Mouse (Mus musculus) thymus, adult 2 months (tissue): ENCODE results near the gene Chd4. TPM values are rescaled to one million over a fixed set of nuclear protein-coding genes. Genes with fewer than 3 reads are reported as not detected.

Source experiments
- DNase-seq: peaks from one replicate; pipeline ENCODE4 v3.0.0; 2021
- H3K27ac ChIP-seq: fragments of 200-500 bp; 2 replicates; pipeline ENCODE4 v1.5.1; 2012; ENCODE audit warnings: low read length, control low read depth; ENCODE audit not compliant: control insufficient read depth, insufficient read depth
- H3K27me3 ChIP-seq: fragments of 200-500 bp; 2 replicates; pipeline ENCODE4 v1.6.1; 2012; ENCODE audit warnings: mild to moderate bottlenecking, low read length, moderate library complexity, mixed read lengths; ENCODE audit not compliant: control insufficient read depth, insufficient read depth
- H3K36me3 ChIP-seq: fragments of 200-500 bp; 2 replicates; pipeline ENCODE4 v1.6.1; 2012; ENCODE audit warnings: mild to moderate bottlenecking, low read length, moderate library complexity; ENCODE audit not compliant: control insufficient read depth, insufficient read depth
- H3K4me1 ChIP-seq: fragments of 200-500 bp; replicated peaks from 2 replicates; pipeline ENCODE4 v1.6.1; 2012; ENCODE audit warnings: low read length; ENCODE audit not compliant: control insufficient read depth, insufficient read depth
- H3K4me3 ChIP-seq: fragments of 200-500 bp; 2 replicates; pipeline ENCODE4 v1.5.1; 2012; ENCODE audit warnings: mild to moderate bottlenecking, low read length, control low read depth, moderate library complexity; ENCODE audit not compliant: control insufficient read depth, insufficient read depth
- CTCF ChIP-seq: fragments of 200-500 bp; IDR thresholded peaks from 2 replicates; pipeline ENCODE4 v1.5.1; 2012; ENCODE audit warnings: mild to moderate bottlenecking, control low read depth, low read length, moderate library complexity, borderline replicate concordance; ENCODE audit not compliant: control insufficient read depth, poor library complexity, insufficient read depth; ENCODE audit errors: extremely low read depth
- POLR2A ChIP-seq: fragments of 200-500 bp; IDR thresholded peaks from 2 replicates; pipeline ENCODE4 v1.6.1; 2012; ENCODE audit warnings: mild to moderate bottlenecking, low read length, control low read depth, moderate library complexity; ENCODE audit not compliant: control insufficient read depth, poor library complexity, insufficient read depth; ENCODE audit errors: extremely low read depth
- WGBS: fragments of 180-500 bp; shearing (Covaris S2); methylation state at CpG from one replicate; pipeline ENCODE4 v1.1.7; 2018; 5-methylcytosine and 5-hydroxymethylcytosine counted together
- polyA plus RNA-seq: library from polyadenylated mRNA; depleted of rRNA; stranded (reverse); fragments of >200 nt; gene quantifications from 2 replicates; pipeline ENCODE4 v1.2.3, GENCODE M21; 2012

The Chd4 gene
- polyA plus RNA-seq, 1 experiment = 127 TPM

DNA sequence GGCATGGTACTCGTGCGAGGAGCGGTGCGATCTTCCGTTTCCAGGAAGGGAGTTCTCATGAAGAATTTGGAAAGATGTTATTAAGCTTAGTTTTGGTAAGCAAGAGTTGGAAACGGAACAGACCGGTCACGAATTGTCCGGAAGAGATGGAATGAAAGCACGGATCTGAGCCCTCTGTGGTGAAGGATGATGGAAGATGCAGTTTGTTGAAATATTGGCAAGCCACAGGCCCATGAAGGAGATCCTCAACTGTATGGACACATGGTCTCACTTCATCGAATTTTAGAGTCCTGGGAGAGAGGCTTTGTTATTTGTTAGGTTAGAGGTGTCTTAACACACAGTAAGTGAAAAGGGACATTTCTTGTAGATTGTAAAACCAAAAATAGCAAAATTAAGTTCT is 36.7 kb downstream of the Chd4 start:
- Histone ChIP-seq H3K4me1 (peaks cover 13% of the 10 kb centered on the region), H3K27me3 (no peaks in the 10 kb centered on the region), H3K36me3 (peaks cover 25% of the 10 kb centered on the region), H3K4me3 (peak overlapping the region; percentile 77), H3K27ac (no peak overlapping the region)
- 4% methylated on average over 11 of the region's 11 CpGs for WGBS
- TF ChIP-seq CTCF (no peak), POLR2A (no peak)
- DNase-seq = no peak

- Histone ChIP-seq H3K36me3 (peaks cover 32% of the 10 kb centered on the region), H3K4me3 (no peak overlapping the region), H3K4me1 (peaks cover 4% of the 10 kb centered on the region), H3K27ac (no peak overlapping the region), H3K27me3 (no peaks in the 10 kb centered on the region)
- DNase-seq = peak; percentile 62
- 93% methylated on average over 19 of the region's 19 CpGs for WGBS
- peak; percentile 15; the same call in 1 of the 2 replicates for TF ChIP-seq CTCF
- no peak for TF ChIP-seq POLR2A
Measured at GRCm38 (mm10) chr6:125137002-125137671, 41.4 kb downstream of the Chd4 start.

GRCm38 (mm10) chr6:125139747-125140146 is 44.0 kb downstream of the Chd4 start:
- Histone ChIP-seq H3K36me3 (peaks cover 30% of the 10 kb centered on the region), H3K4me3 (no peak overlapping the region), H3K27me3 (no peaks in the 10 kb centered on the region), H3K27ac (no peak overlapping the region), H3K4me1 (0 out of 2 replicates have a peak, but pooled peaks cover under 1% of the 10 kb centered on the region)
- TF ChIP-seq POLR2A = no peak
- TF ChIP-seq CTCF = no peak
- over 99% methylated on average over 7 of the region's 7 CpGs for WGBS
- no peak for DNase-seq

DNA sequence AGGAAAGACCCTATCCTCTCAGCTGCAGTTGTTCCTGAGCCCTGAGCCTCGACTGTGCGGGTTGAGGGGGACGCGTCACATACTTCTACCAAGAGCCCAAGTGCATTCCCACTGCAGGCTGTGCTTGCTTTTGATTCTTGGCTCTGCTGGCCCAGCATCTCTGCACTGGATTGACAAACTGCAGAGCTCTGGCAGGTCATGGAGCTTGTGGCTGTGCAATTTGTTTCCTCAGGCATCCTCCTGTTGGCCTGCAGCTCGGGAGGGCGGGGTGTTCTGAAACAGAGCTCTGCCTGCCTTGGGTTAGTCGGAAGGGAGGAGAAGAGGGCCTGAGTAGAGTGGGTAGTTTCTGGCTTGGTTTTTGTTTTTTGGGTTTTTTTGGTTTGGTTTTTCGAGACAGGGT is 46.7 kb downstream of the Chd4 start:
- H3K27ac ChIP-seq = no peak overlapping the region
- DNase-seq = no peak
- no peak overlapping the region for H3K4me3 ChIP-seq
- H3K4me1 ChIP-seq = peaks cover 21% of the 10 kb centered on the region
- WGBS = 98% methylated on average over 8 of the region's 8 CpGs
- TF ChIP-seq POLR2A (no peak), CTCF (no peak)
- H3K36me3 ChIP-seq = peaks cover 24% of the 10 kb centered on the region
- H3K27me3 ChIP-seq = no peaks in the 10 kb centered on the region

GRCm38 (mm10) chr6:125143128-125143527 is 47.3 kb downstream of the Chd4 start:
- H3K36me3 ChIP-seq = peaks cover 21% of the 10 kb centered on the region
- no peak overlapping the region for H3K27ac ChIP-seq
- 89% methylated on average over 3 of the region's 3 CpGs for WGBS
- H3K4me1 ChIP-seq = peaks cover 23% of the 10 kb centered on the region
- H3K27me3 ChIP-seq = no peaks in the 10 kb centered on the region
- H3K4me3 ChIP-seq = no peak overlapping the region
- DNase-seq = no peak
- TF ChIP-seq POLR2A (no peak), CTCF (no peak)

GRCm38 (mm10) chr6:125143904-125144303 is 48.1 kb downstream of the Chd4 start:
- H3K27ac ChIP-seq = no peak overlapping the region
- peaks cover 21% of the 10 kb centered on the region for H3K36me3 ChIP-seq

More at GRCm38 (mm10) chr6:125143904-125144303, 48.1 kb downstream of the Chd4 start:
- 94% methylated on average over 9 of the region's 9 CpGs for WGBS
- TF ChIP-seq POLR2A (no peak), CTCF (no peak)
- no peaks in the 10 kb centered on the region for H3K27me3 ChIP-seq
- no peak for DNase-seq
- peaks cover 26% of the 10 kb centered on the region for H3K4me1 ChIP-seq
- no peak overlapping the region for H3K4me3 ChIP-seq
